Mouse (Mus musculus) heart, postnatal 0 days (tissue): ENCODE results near the gene Itch. TPM values are rescaled to one million over a fixed set of nuclear protein-coding genes. Genes with fewer than 3 reads are reported as not detected.
"Not testable (repeated sequence)": the region's sequence is repeated elsewhere in the genome, so short reads cannot be mapped to it uniquely, and the experiment has no call there.

Experiments
- ATAC-seq: fragments of 200-750 bp; cut with Nextera tagmentation; 2 replicates; pipeline ENCODE4 v1.8.0; 2017; ENCODE audit warnings: low read depth, moderate number of reproducible peaks, moderate library complexity; ENCODE audit not compliant: insufficient read depth
- DNase-seq: peaks from one replicate; pipeline ENCODE4 v3.0.0-alpha.2; 2016; ENCODE audit warnings: low spot score
- H3K27ac ChIP-seq: fragments of 300-500 bp; sonication (generic); 2 replicates; pipeline ENCODE4 v1.5.1; 2014; ENCODE audit warnings: low read depth, mild to moderate bottlenecking
- H3K27me3 ChIP-seq: fragments of 300-500 bp; sonication (generic); 2 replicates; pipeline ENCODE4 v1.6.1; 2014; ENCODE audit warnings: low read length, mixed read lengths; ENCODE audit not compliant: control insufficient read depth, insufficient read depth
- H3K36me3 ChIP-seq: fragments of 300-500 bp; sonication (generic); replicated peaks from 2 replicates; pipeline ENCODE4 v1.6.1; 2014; ENCODE audit warnings: low read length, mixed read lengths; ENCODE audit not compliant: control insufficient read depth, insufficient read depth
- H3K4me1 ChIP-seq: fragments of 300-500 bp; sonication (generic); 2 replicates; pipeline ENCODE4 v1.6.1; 2014; ENCODE audit warnings: antibody characterized with exemption; ENCODE audit not compliant: control insufficient read depth, insufficient read depth
- H3K4me2 ChIP-seq: fragments of 300-500 bp; sonication (generic); 2 replicates; pipeline ENCODE4 v1.6.1; 2014; ENCODE audit warnings: low read depth, mild to moderate bottlenecking, low read length, moderate library complexity
- H3K4me3 ChIP-seq: fragments of 300-500 bp; sonication (generic); 2 replicates; pipeline ENCODE4 v1.5.1; 2014; ENCODE audit warnings: low read depth, low read length
- H3K9ac ChIP-seq: fragments of 300-500 bp; sonication (generic); replicated peaks from 2 replicates; pipeline ENCODE4 v1.6.1; 2014; ENCODE audit warnings: low read depth, low read length, mixed read lengths
- H3K9me3 ChIP-seq: fragments of 300-500 bp; sonication (generic); replicated peaks from 2 replicates; pipeline ENCODE4 v1.6.1; 2016; ENCODE audit warnings: low read length; ENCODE audit not compliant: control insufficient read depth
- CTCF ChIP-seq: IDR thresholded peaks from 2 replicates; pipeline ENCODE4 v1.5.1; 2016; ENCODE audit warnings: antibody characterized with exemption, control low read depth, low read depth
- EP300 ChIP-seq: IDR thresholded peaks from 2 replicates; pipeline ENCODE4 v1.6.1; 2016; ENCODE audit warnings: antibody characterized with exemption, low read depth
- WGBS: fragments of 180-500 bp; shearing (Covaris S2); extraction: QIAGEN DNeasy Blood & Tissue Kit; methylation state at CpG from one replicate; pipeline ENCODE4 v1.1.7; 2014; 5-methylcytosine and 5-hydroxymethylcytosine counted together
- polyA plus RNA-seq: library from polyadenylated mRNA; unstranded; fragments of >200 nt; fragmentation: Nextera tagmentation; extraction: Ambion mirVana; gene quantifications from 2 replicates; pipeline ENCODE4 v1.2.1, GENCODE M21; 2015
- total RNA-seq: library from RNA; depleted of rRNA; stranded (reverse); fragments of >200 nt; gene quantifications from 2 replicates; pipeline ENCODE4 v1.2.3, GENCODE M21; 2014; ENCODE audit warnings: low replicate concordance

Itch gene
- total and polyA plus RNA-seq, 2 experiments from 2014 or later: 20.5 to 31.9 TPM

DNA sequence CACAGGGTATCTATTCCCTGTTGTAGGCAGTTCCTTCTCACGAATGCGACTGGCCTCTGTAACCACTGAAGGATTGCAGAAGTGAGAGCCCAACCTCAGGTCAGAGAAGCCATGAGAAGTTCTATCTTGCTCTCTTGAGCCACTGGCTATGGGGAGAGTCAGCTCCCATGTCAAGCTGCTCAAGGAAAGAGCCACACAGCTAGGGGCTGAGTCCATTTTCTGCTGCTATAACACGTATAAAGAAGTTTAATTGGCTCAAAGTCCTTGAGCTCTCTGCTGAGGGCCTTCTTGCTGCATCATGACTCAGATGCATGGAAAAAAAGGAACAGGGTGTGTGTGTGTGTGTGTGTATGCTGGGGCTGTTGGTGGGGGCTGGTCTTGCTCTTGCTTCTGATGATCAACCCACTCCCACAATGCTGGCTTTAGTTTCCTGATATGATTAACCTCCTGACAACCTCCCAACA lies 32.5 kb upstream of the Itch start:
- no peak overlapping the region for H3K27ac ChIP-seq
- ATAC-seq: no peak
- no peaks in the 10 kb centered on the region for H3K36me3 ChIP-seq
- no peak overlapping the region for H3K4me2 ChIP-seq
- no peak overlapping the region for H3K4me3 ChIP-seq
- H3K27me3 ChIP-seq: no peaks in the 10 kb centered on the region
- H3K4me1 ChIP-seq: no peaks in the 10 kb centered on the region
- WGBS: 72% methylated on average over 3 of the region's 3 CpGs
- H3K9me3 ChIP-seq: no peaks in the 10 kb centered on the region
- TF ChIP-seq EP300: no peak
- TF ChIP-seq CTCF: no peak
- no peak for DNase-seq
- no peak overlapping the region for H3K9ac ChIP-seq

- no peak for ATAC-seq
- TF ChIP-seq CTCF (no peak), EP300 (no peak)
Measured at GRCm38 (mm10) chr2:155101761-155102181, 31.5 kb upstream of the Itch start.

DNA sequence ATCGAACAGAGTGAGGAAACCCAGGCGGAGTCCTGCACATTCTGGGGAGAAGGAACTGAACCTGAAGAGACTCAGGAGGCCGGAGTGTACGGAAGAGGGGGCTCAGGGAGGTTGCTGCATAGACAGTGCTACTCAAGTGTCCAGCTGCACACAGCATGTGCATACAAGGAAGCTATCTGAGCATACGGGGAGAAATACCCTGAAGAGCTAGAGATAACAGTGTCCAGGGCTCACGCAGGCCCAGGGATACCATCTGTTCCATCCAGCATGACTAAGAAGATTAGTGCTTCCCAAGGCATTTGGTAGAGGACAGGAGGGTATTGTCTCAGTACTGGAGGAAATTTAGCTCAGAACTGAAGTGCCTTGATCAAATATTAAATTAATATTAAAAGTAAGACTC lies 29.7 kb upstream of the Itch start:
- no peak for ATAC-seq
- Histone ChIP-seq H3K27ac (no peak overlapping the region), H3K9me3 (no peaks in the 10 kb centered on the region), H3K4me1 (no peaks in the 10 kb centered on the region), H3K36me3 (no peaks in the 10 kb centered on the region), H3K27me3 (no peaks in the 10 kb centered on the region), H3K9ac (no peak overlapping the region), H3K4me2 (no peak overlapping the region), H3K4me3 (no peak overlapping the region)
- TF ChIP-seq CTCF (no peak), EP300 (no peak)
- WGBS: 63% methylated on average over 6 of the region's 6 CpGs
- DNase-seq: no peak

More at GRCm38 (mm10) chr2:155101761-155102181, 31.5 kb upstream of the Itch start:
- no peaks in the 10 kb centered on the region for H3K9me3 ChIP-seq
- H3K27ac ChIP-seq: no peak overlapping the region
- H3K36me3 ChIP-seq: no peaks in the 10 kb centered on the region
- no peaks in the 10 kb centered on the region for H3K27me3 ChIP-seq
- H3K9ac ChIP-seq: no peak overlapping the region
- WGBS: 69% methylated on average over 6 of the region's 6 CpGs
- H3K4me3 ChIP-seq: no peak overlapping the region
- no peaks in the 10 kb centered on the region for H3K4me1 ChIP-seq
- no peak overlapping the region for H3K4me2 ChIP-seq
- no peak for DNase-seq

- not testable (repeated sequence) for H3K9ac ChIP-seq, H3K27ac ChIP-seq, H3K36me3 ChIP-seq, H3K4me1 ChIP-seq, H3K4me3 ChIP-seq, DNase-seq, H3K4me2 ChIP-seq, H3K9me3 ChIP-seq, ATAC-seq, H3K27me3 ChIP-seq
- 78% methylated on average over 9 of the region's 9 CpGs for WGBS
Measured at GRCm38 (mm10) chr2:155107276-155107675, 26.0 kb upstream of the Itch start.

GRCm38 (mm10) chr2:155115216-155115830 lies 18.0 kb upstream of the Itch start:
- Histone ChIP-seq H3K27ac (no peak overlapping the region), H3K36me3 (no peaks in the 10 kb centered on the region), H3K4me2 (no peak overlapping the region), H3K9ac (no peak overlapping the region), H3K27me3 (no peaks in the 10 kb centered on the region), H3K4me3 (no peak overlapping the region), H3K4me1 (no peaks in the 10 kb centered on the region), H3K9me3 (peaks cover 12% of the 10 kb centered on the region)
- no peak for TF ChIP-seq CTCF
- no peak for TF ChIP-seq EP300
- no peak for ATAC-seq
- 53% methylated on average over 7 of the region's 7 CpGs for WGBS
- DNase-seq: no peak
